Mouse (Mus musculus): ENCODE data around the gene Daam2. TPM values are rescaled to one million over a fixed set of nuclear protein-coding genes. Genes with fewer than 3 reads are reported as not detected.
A peak's percentile ranks its signal among the peaks of the same experiment; 100 is the strongest.
"Not testable (repeated sequence)": the region's sequence is repeated elsewhere in the genome, so short reads cannot be mapped to it uniquely, and the experiment has no call there.

The Daam2 gene
- polyA plus RNA-seq, 1 experiment from 2014 or later, result 2.6 TPM

- DNase-seq (ENCODE audit: low spot score) (peak; percentile 58), ATAC-seq (replicated peaks; ENCODE audit: low FRiP score) (peak; percentile 94)
- H3K9me3 ChIP-seq (ENCODE audit: control insufficient read depth, low read length), result no peaks in the 10 kb centered on the region
- peak overlapping the region; percentile 90 for H3K27ac ChIP-seq (ENCODE audit: low read depth, low read length)
- peak overlapping the region; percentile 42 for H3K4me2 ChIP-seq
- peak overlapping the region; percentile 11; the same call in 1 of the 2 replicates for H3K4me3 ChIP-seq (ENCODE audit: low read depth, low read length)
- WGBS, result 39% methylated on average over 12 of the region's 12 CpGs
- peaks cover 24% of the 10 kb centered on the region for H3K36me3 ChIP-seq (ENCODE audit: control insufficient read depth, insufficient read depth, low read length)
- peak overlapping the region; percentile 42 for H3K9ac ChIP-seq (ENCODE audit: low read depth, low read length)
- H3K27me3 ChIP-seq (replicated peaks; ENCODE audit: control insufficient read depth, insufficient read depth, low read length), result no peaks in the 10 kb centered on the region
- H3K4me1 ChIP-seq (replicated peaks; ENCODE audit: control insufficient read depth, insufficient read depth, low read length), result peaks cover 46% of the 10 kb centered on the region
Observed at GRCm38 (mm10) chr17:49438822-49439574, 125.1 kb downstream of the Daam2 start.

GRCm38 (mm10) chr17:49437306-49437705 is 126.8 kb downstream of the Daam2 start:
- not testable (repeated sequence) for H3K27ac ChIP-seq (ENCODE audit: low read depth, low read length); H3K9ac ChIP-seq (ENCODE audit: low read depth, low read length); ATAC-seq (replicated peaks; ENCODE audit: low FRiP score); H3K9me3 ChIP-seq (ENCODE audit: control insufficient read depth, low read length); H3K4me2 ChIP-seq; H3K27me3 ChIP-seq (replicated peaks; ENCODE audit: control insufficient read depth, insufficient read depth, low read length); DNase-seq (ENCODE audit: low spot score); H3K4me3 ChIP-seq (ENCODE audit: low read depth, low read length)
- Histone ChIP-seq H3K36me3 (ENCODE audit: control insufficient read depth, insufficient read depth, low read length) (peaks cover 28% of the 10 kb centered on the region), H3K4me1 (replicated peaks; ENCODE audit: control insufficient read depth, insufficient read depth, low read length) (peaks cover 57% of the 10 kb centered on the region)

DNA sequence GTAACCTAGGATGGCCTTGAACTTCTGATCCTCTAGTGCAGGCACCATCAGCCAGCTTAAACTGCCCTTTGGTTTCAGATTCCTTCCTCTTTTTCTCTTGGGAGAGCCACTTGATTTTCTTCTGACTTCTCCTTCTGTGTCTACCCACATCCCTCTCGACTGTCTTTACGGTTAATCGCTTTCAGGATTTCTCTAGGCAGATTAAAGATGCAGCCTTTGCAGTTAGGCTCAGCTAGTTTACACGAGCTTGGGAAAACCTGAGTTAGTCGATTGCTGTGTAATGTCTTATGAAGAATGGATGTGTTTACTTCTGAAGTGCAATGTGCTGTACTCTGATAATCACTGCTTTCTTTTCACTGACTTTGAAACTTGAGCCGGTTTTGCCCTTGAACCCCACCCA is 127.5 kb downstream of the Daam2 start:
- peak; percentile 15; the same call in 1 of the 2 replicates for ATAC-seq (replicated peaks; ENCODE audit: low FRiP score)
- H3K9me3 ChIP-seq (ENCODE audit: control insufficient read depth, low read length), result no peaks in the 10 kb centered on the region
- H3K36me3 ChIP-seq (ENCODE audit: control insufficient read depth, insufficient read depth, low read length), result peaks cover 28% of the 10 kb centered on the region
- no peak for DNase-seq (ENCODE audit: low spot score)
- no peak overlapping the region for H3K9ac ChIP-seq (ENCODE audit: low read depth, low read length)
- peaks cover 62% of the 10 kb centered on the region for H3K4me1 ChIP-seq (replicated peaks; ENCODE audit: control insufficient read depth, insufficient read depth, low read length)
- no peak overlapping the region for H3K4me2 ChIP-seq
- no peaks in the 10 kb centered on the region for H3K27me3 ChIP-seq (replicated peaks; ENCODE audit: control insufficient read depth, insufficient read depth, low read length)
- H3K27ac ChIP-seq (ENCODE audit: low read depth, low read length), result peak overlapping the region; percentile 49; the same call in 1 of the 2 replicates
- H3K4me3 ChIP-seq (ENCODE audit: low read depth, low read length), result no peak overlapping the region
- 68% methylated on average over 6 of the region's 6 CpGs for WGBS

- peak overlapping the region; percentile 48; the same call in 1 of the 2 replicates for H3K27ac ChIP-seq (ENCODE audit: low read depth, low read length)
- ATAC-seq (replicated peaks; ENCODE audit: low FRiP score) (no peak), DNase-seq (ENCODE audit: low spot score) (no peak)
- 48% methylated on average over 10 of the region's 10 CpGs for WGBS
- H3K36me3 ChIP-seq (ENCODE audit: control insufficient read depth, insufficient read depth, low read length), result peaks cover 26% of the 10 kb centered on the region
- no peak overlapping the region for H3K9ac ChIP-seq (ENCODE audit: low read depth, low read length)
- no peak overlapping the region for H3K4me2 ChIP-seq
- H3K4me3 ChIP-seq (ENCODE audit: low read depth, low read length), result no peak overlapping the region
- no peaks in the 10 kb centered on the region for H3K27me3 ChIP-seq (replicated peaks; ENCODE audit: control insufficient read depth, insufficient read depth, low read length)
- peaks cover 61% of the 10 kb centered on the region for H3K4me1 ChIP-seq (replicated peaks; ENCODE audit: control insufficient read depth, insufficient read depth, low read length)
- H3K9me3 ChIP-seq (ENCODE audit: control insufficient read depth, low read length), result no peaks in the 10 kb centered on the region
Observed at GRCm38 (mm10) chr17:49435081-49435480, 129.1 kb downstream of the Daam2 start.

- DNase-seq (ENCODE audit: low spot score) (no peak), ATAC-seq (replicated peaks; ENCODE audit: low FRiP score) (no peak)
- WGBS, result 76% methylated on average over 6 of the region's 6 CpGs
- Histone ChIP-seq H3K4me2 (no peak overlapping the region), H3K36me3 (ENCODE audit: control insufficient read depth, insufficient read depth, low read length) (peaks cover 22% of the 10 kb centered on the region), H3K4me3 (ENCODE audit: low read depth, low read length) (no peak overlapping the region), H3K27me3 (replicated peaks; ENCODE audit: control insufficient read depth, insufficient read depth, low read length) (no peaks in the 10 kb centered on the region), H3K9ac (ENCODE audit: low read depth, low read length) (no peak overlapping the region), H3K27ac (ENCODE audit: low read depth, low read length) (peak overlapping the region; percentile 48; the same call in 1 of the 2 replicates), H3K9me3 (ENCODE audit: control insufficient read depth, low read length) (no peaks in the 10 kb centered on the region), H3K4me1 (replicated peaks; ENCODE audit: control insufficient read depth, insufficient read depth, low read length) (peaks cover 62% of the 10 kb centered on the region)
Observed at GRCm38 (mm10) chr17:49434236-49434635, 129.9 kb downstream of the Daam2 start.

GRCm38 (mm10) chr17:49433071-49433470 is 131.1 kb downstream of the Daam2 start:
- WGBS, result 94% methylated on average over 6 of the region's 6 CpGs
- Histone ChIP-seq H3K9me3 (ENCODE audit: control insufficient read depth, low read length) (no peaks in the 10 kb centered on the region), H3K27ac (ENCODE audit: low read depth, low read length) (no peak overlapping the region), H3K4me2 (no peak overlapping the region), H3K4me3 (ENCODE audit: low read depth, low read length) (no peak overlapping the region), H3K27me3 (replicated peaks; ENCODE audit: control insufficient read depth, insufficient read depth, low read length) (no peaks in the 10 kb centered on the region), H3K36me3 (ENCODE audit: control insufficient read depth, insufficient read depth, low read length) (peaks cover 22% of the 10 kb centered on the region), H3K9ac (ENCODE audit: low read depth, low read length) (no peak overlapping the region), H3K4me1 (replicated peaks; ENCODE audit: control insufficient read depth, insufficient read depth, low read length) (peaks cover 52% of the 10 kb centered on the region)
- DNase-seq (ENCODE audit: low spot score) (no peak), ATAC-seq (replicated peaks; ENCODE audit: low FRiP score) (no peak)

DNA sequence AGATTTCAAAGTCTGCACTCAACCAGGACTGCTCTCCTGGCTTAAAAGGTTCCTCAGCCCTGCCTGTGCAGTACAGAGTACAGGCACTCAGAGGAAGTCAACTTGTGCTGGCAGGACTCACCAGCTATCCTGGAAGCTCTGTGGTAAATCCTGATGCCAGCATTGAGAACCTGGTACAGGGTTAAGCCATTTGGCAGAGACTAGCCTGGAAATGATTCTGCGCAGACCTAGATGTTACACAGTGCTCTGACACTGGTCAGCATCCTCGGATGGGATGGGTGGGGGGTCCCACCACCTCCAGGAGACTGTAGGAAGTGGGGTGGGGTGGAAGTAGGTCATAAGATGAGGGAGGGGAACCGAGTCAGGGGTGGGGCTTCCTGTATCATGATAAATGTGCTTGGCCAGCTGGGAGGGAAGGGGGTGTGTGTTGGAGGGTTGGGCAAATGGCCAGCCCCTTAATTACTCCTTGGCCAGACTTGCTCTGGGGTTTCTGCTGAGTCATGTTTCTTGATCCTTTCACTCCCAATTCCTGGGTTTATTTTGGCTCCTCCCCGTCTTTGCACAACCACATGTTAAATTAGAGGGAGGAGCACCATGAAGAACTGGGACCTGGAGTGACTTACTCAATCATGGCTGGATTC is 132.0 kb downstream of the Daam2 start:
- no peak overlapping the region for H3K4me2 ChIP-seq

DNA sequence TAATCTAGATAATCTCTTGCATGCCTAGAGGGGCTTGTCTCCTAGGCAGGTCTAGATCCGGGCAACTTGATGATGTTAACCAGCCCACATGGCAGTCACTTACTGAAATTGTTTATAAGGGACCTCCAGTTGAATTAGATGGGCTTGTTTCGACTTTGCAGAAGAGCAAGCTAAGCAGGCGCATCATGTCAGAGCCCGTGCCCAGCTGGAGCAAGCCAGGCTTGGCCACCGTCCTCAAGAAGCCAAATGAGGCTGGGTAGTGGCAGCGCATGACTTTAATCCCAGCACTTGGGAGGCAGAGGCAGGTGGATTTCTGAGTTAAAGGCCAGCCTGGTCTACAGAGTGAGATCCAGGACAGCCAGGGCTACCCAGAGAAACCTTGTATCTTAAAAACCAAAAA is 133.0 kb downstream of the Daam2 start:
- ATAC-seq (replicated peaks; ENCODE audit: low FRiP score), result no peak
- peaks cover 47% of the 10 kb centered on the region for H3K4me1 ChIP-seq (replicated peaks; ENCODE audit: control insufficient read depth, insufficient read depth, low read length)
- no peak overlapping the region for H3K27ac ChIP-seq (ENCODE audit: low read depth, low read length)
- no peaks in the 10 kb centered on the region for H3K27me3 ChIP-seq (replicated peaks; ENCODE audit: control insufficient read depth, insufficient read depth, low read length)
- no peak overlapping the region for H3K4me3 ChIP-seq (ENCODE audit: low read depth, low read length)
- H3K4me2 ChIP-seq, result no peak overlapping the region
- 85% methylated on average over 6 of the region's 6 CpGs for WGBS
- peak; percentile 22 for DNase-seq (ENCODE audit: low spot score)
- H3K9ac ChIP-seq (ENCODE audit: low read depth, low read length), result no peak overlapping the region
- H3K36me3 ChIP-seq (ENCODE audit: control insufficient read depth, insufficient read depth, low read length), result peaks cover 20% of the 10 kb centered on the region
- no peaks in the 10 kb centered on the region for H3K9me3 ChIP-seq (ENCODE audit: control insufficient read depth, low read length)

More for the DNA sequence above, 132.0 kb downstream of the Daam2 start:
- ATAC-seq (replicated peaks; ENCODE audit: low FRiP score), result no peak
- DNase-seq (ENCODE audit: low spot score), result peak; percentile 33
- Histone ChIP-seq H3K9ac (ENCODE audit: low read depth, low read length) (no peak overlapping the region), H3K27ac (ENCODE audit: low read depth, low read length) (no peak overlapping the region), H3K36me3 (ENCODE audit: control insufficient read depth, insufficient read depth, low read length) (peaks cover 22% of the 10 kb centered on the region), H3K4me3 (ENCODE audit: low read depth, low read length) (no peak overlapping the region), H3K4me1 (replicated peaks; ENCODE audit: control insufficient read depth, insufficient read depth, low read length) (peaks cover 49% of the 10 kb centered on the region), H3K27me3 (replicated peaks; ENCODE audit: control insufficient read depth, insufficient read depth, low read length) (no peaks in the 10 kb centered on the region), H3K9me3 (ENCODE audit: control insufficient read depth, low read length) (no peaks in the 10 kb centered on the region)
- 48% methylated on average over 4 of the region's 4 CpGs for WGBS

Data from liver, embryonic 11.5 days (tissue).